Mouse (Mus musculus) gastrocnemius, adult 2 months (tissue): ENCODE data around the gene Myg1. TPM values are rescaled to one million over a fixed set of nuclear protein-coding genes. Genes with fewer than 3 reads are reported as not detected.

Experiments
- DNase-seq: peaks from one replicate; pipeline ENCODE4 v3.0.0; 2022
- H3K27ac ChIP-seq: fragments of 200-600 bp; 2 replicates; pipeline ENCODE4 v1.8.1; 2022; ENCODE audit warnings: mild to moderate bottlenecking
- H3K4me3 ChIP-seq: fragments of 200-600 bp; 2 replicates; pipeline ENCODE4 v1.8.1; 2022; ENCODE audit warnings: mild to moderate bottlenecking, moderate library complexity
- CTCF ChIP-seq: fragments of 200-600 bp; IDR thresholded peaks from 2 replicates; pipeline ENCODE4 v1.8.1; 2022; ENCODE audit warnings: antibody characterized with exemption, mild to moderate bottlenecking, moderate library complexity
- intact Hi-C: fragments of 180-260 bp; cut with DNase I; formaldehyde crosslinking; loops from one replicate; pipeline ENCODE4 v1.15.1; 2025
- total RNA-seq, 2 experiments: library from RNA; stranded (reverse); gene quantifications; 2 replicates each; pipeline ENCODE4 v1.2.3; 2021

Myg1 gene
- total RNA-seq, 2 experiments from 2014 or later, result 15.6 to 16.0 TPM

DNA sequence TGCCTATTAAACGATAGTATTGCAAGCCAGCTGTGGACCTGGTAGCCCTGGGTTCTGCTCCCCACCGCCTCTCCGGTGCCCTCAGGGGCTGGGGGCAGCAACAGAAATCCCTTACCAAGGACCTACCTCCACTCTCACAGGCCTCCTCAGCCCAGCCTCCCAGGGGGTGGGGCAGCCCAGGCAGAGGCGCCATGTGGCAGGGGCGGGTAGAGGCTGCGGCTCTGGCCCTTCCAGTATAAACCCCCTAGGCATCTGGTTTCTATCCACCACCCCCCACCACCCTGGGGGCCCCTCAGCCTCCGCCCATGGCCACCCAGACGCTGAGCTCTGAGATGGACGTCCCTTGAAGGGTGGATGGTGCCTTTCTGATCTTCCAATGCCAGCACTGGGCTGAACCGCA lies 39.2 kb downstream of the Myg1 start:
- DNase-seq, result no peak
- intact Hi-C loops, result no loop called here
- no peak overlapping the region for H3K27ac ChIP-seq
- no peak overlapping the region for H3K4me3 ChIP-seq
- TF ChIP-seq CTCF, result no peak

DNA sequence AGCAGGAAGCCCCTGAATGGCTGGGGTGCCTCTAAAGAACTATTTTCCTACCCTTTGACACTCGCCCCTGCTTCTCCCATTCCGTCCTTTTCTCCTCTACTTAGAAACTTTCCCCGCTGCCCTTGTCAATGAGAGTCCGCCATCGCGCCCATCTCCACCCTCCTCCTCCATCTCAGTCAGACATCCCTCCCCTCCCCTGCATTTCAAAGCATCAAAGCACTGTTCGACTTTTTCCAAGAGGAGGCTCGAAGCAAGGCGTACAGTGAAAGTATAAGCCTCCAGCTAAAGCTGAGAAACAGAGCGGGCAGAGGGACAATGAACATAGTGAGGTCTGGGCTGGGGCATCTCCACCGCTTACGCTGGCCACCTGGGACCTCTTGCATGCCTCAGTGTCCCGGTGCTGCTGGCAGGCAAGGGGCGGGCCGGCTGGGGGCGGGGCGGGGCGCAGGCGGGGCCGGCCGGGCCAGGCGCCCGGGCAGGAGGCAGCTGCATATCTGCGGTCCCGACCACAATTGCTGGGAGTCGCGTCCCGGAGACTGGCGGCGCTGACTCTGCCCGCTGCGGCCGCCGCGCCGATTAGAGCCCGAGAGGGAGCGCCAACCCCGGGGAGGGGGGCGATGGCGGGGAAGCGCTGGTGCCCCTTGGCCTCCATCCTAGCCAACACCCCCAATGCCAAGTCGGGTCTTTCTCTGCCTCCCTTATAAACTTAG lies 45.1 kb downstream of the Myg1 start:
- H3K4me3 ChIP-seq, result peak overlapping the region; percentile 95
- DNase-seq, result peak; percentile 83
- intact Hi-C loops, result loop anchor here (2.0 to 5.0 kb wide), 3 partner anchors 22 to 139 kb away; no protein-coding TSS in a partner anchor
- no peak for TF ChIP-seq CTCF
- H3K27ac ChIP-seq, result peak overlapping the region; percentile 95

DNA sequence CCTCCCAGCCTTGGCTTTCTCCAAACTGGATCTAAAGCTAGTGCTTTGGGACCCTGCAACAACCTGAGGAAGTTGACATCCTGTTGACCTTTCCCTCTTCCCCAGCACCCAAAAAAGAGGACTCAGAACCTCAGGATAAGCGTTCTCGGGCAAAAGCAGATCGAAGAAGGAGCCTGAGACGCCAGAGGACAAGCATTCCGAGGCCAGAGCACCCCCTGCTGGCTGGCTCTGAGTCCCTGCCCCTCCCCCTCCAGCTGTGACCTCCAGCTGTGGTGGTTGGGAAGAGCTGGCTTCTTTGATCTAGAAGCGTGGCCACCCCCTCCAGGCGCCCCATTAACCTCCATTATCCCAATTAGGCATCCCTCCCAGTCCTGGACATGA lies 45.6 kb downstream of the Myg1 start:
- H3K4me3 ChIP-seq, result peak overlapping the region; percentile 95
- no peak; the same call in 1 of the 2 replicates for TF ChIP-seq CTCF
- intact Hi-C loops, result loop anchor here (2.0 to 5.0 kb wide), 3 partner anchors 22 to 140 kb away; no protein-coding TSS in a partner anchor
- H3K27ac ChIP-seq, result peak overlapping the region; percentile 95
- peak; percentile 93 for DNase-seq

DNA sequence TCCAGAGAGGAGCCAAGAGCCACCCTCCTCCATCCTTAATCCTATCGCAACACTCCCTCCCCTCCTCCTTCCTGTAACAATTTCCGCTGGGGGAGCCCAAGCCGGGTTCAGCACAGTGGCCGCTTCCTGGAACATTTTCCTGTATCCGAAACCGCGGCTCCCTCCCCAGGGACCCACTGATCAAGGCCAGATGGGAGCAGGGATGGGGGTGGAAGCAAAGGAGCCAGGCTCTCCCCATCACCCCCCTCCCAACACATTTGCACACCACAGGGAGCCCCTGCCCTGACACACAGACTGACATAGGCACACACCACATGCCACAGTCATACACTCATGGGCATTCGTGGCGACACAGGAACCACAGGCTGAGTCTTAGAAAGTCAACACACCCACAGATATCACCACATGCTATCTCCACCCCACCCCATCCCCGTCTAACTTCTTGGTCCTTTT lies 46.3 kb downstream of the Myg1 start:
- intact Hi-C loops, result loop anchor here (2.0 to 5.0 kb wide), 3 partner anchors 21 to 141 kb away; no protein-coding TSS in a partner anchor
- no peak for TF ChIP-seq CTCF
- DNase-seq, result peak; percentile 78
- H3K4me3 ChIP-seq, result peak overlapping the region; percentile 95
- H3K27ac ChIP-seq, result peak overlapping the region; percentile 95

DNA sequence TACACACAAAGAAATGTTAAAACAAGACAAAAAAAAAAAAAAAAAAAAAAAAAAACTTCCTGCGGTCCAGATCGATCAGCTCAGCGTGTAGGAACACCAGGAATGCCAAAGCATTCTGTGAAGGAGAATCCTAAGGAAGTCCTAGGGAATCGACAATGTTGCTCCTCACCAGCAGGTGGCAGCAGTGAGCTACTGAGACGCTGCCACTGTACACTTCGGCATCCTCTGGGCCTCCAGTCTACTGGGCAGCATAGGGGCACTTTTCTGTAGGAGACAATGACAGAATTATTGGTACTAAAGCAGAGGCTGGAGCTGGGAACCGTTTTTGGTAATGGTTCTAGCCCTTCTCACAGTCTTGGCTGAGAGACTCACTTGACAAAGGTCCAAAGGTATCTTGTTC lies 50.1 kb downstream of the Myg1 start:
- peak; percentile 89 for DNase-seq
- no peak overlapping the region for H3K4me3 ChIP-seq
- H3K27ac ChIP-seq, result peak overlapping the region; percentile 51; the same call in 1 of the 2 replicates
- peak; percentile 94 for TF ChIP-seq CTCF
- intact Hi-C loops, result loop anchor here (1.0 to 2.0 kb wide), 3 partner anchors 39 to 143 kb away; partner anchors contain the start of gene Npff

DNA sequence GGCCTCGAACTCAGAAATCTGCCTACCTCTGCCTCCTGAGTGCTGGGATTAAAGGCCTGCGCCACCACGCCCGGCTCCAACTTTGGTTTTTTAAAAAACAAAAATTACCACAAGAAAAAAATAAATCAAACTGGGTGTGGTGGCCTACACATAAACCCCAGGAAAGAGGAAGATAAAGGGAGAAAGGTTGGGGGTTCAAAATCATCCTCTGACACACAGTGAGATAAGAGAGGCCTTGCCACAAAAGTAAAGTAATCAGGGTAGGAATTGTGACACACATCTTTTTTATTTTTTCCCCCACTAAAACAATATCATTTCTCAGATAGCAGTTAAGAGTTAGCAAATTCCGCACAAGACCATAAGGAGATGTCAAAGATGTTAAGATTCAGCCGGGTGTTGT lies 52.2 kb downstream of the Myg1 start:
- TF ChIP-seq CTCF, result no peak
- intact Hi-C loops, result no loop called here

DNA sequence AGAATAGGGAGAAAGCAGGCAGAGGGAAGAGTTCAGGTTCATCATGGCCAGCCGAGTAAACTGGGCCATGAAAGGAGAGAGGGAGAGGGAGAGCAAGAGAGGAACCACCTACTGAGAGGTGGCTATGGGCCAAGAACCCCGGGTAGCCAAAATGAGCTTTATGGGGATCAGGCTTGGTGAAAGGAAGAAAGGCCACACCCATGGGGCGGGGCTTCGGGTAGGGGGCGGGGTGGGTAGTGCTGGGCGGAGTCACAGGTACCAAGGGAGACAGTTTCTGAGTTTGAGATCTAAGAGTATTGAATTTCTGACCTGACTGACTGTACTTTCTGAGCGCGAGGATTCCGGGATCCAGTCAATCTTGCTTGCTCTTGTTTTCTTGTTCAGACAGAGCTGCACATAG lies 55.1 kb downstream of the Myg1 start:
- Histone ChIP-seq H3K27ac (no peak overlapping the region), H3K4me3 (no peak overlapping the region)
- no peak for DNase-seq
- intact Hi-C loops, result no loop called here
- TF ChIP-seq CTCF, result no peak

More for the DNA sequence above, 52.2 kb downstream of the Myg1 start:
- DNase-seq, result no peak
- H3K27ac ChIP-seq, result no peak overlapping the region
- H3K4me3 ChIP-seq, result no peak overlapping the region

Other genes starting within 250 kb of the Myg1 start
- gene Tns2, start 231.3 kb upstream of the Myg1 start, total RNA-seq, result 10 to 100 TPM; 39.1 to 44.1 TPM
- 1 to 10 TPM; 4.4 to 5.8 TPM for gene Spryd3, start 195.5 kb upstream of the Myg1 start, total RNA-seq
- 10 to 100 TPM; 34.3 to 87.7 TPM for gene Igfbp6, start 187.3 kb upstream of the Myg1 start, total RNA-seq
- gene Soat2, start 181.2 kb upstream of the Myg1 start, total RNA-seq, result under 1 TPM in 1 of 2 experiments, not detected in 1; 0.14 TPM
- gene Zfp740, start 128.5 kb upstream of the Myg1 start, total RNA-seq, result 10 to 100 TPM; 26.8 to 29.6 TPM
- 1 to 10 TPM; 5.8 to 8.8 TPM for gene Csad, start 127.0 kb upstream of the Myg1 start, total RNA-seq
- gene Itgb7, start 99.8 kb upstream of the Myg1 start, total RNA-seq, result 1 to 10 TPM; 1.2 to 1.3 TPM
- gene Rarg, start 74.2 kb upstream of the Myg1 start, total RNA-seq, result 10 to 100 TPM in 1 of 2 experiments, 1 to 10 TPM in 1; 9.9 to 11.9 TPM
- not detected for gene Gm9918, start 61.1 kb upstream of the Myg1 start, total RNA-seq
- 10 to 100 TPM; 14.2 TPM for gene Mfsd5, start 52.3 kb upstream of the Myg1 start, total RNA-seq
- under 1 TPM; 0.06 to 0.31 TPM for gene Espl1, start 35.4 kb upstream of the Myg1 start, total RNA-seq
- 100 to 1,000 TPM; 232 to 252 TPM for gene Pfdn5, start 5.6 kb upstream of the Myg1 start, total RNA-seq
- gene Aaas, start 19.1 kb downstream of the Myg1 start, total RNA-seq, result 1 to 10 TPM; 5.7 to 7.8 TPM
- gene Sp7, start 35.5 kb downstream of the Myg1 start, total RNA-seq, result not detected
- gene Sp1, start 74.4 kb downstream of the Myg1 start, total RNA-seq, result 10 to 100 TPM; 23.0 to 25.1 TPM
- gene Amhr2, start 113.7 kb downstream of the Myg1 start, total RNA-seq, result 1 to 10 TPM; 7.2 to 9.5 TPM
- gene Prr13, start 127.3 kb downstream of the Myg1 start, total RNA-seq, result 10 to 100 TPM; 17.3 to 18.2 TPM
- gene Pcbp2, start 138.8 kb downstream of the Myg1 start, total RNA-seq, result 100 to 1,000 TPM; 401 to 459 TPM
- gene Gm10337, start 172.0 kb downstream of the Myg1 start, total RNA-seq, result not detected
- 1 to 10 TPM; 1.3 to 1.6 TPM for gene Map3k12, start 185.4 kb downstream of the Myg1 start, total RNA-seq
- 10 to 100 TPM; 33.0 to 37.0 TPM for gene Tarbp2, start 186.5 kb downstream of the Myg1 start, total RNA-seq
- 1 to 10 TPM; 2.6 TPM for gene Npff, start 193.2 kb downstream of the Myg1 start, total RNA-seq